Mouse (Mus musculus) testis, adult 2 months (tissue): ENCODE measurements around the gene Entpd1. TPM values are rescaled to one million over a fixed set of nuclear protein-coding genes. Genes with fewer than 3 reads are reported as not detected.

Experiments
- H3K27ac ChIP-seq: fragments of 200-500 bp; 2 replicates; pipeline ENCODE4 v1.5.1; 2012; ENCODE audit warnings: low read depth, low read length; ENCODE audit not compliant: control insufficient read depth, insufficient read depth
- H3K27me3 ChIP-seq: fragments of 200-500 bp; 2 replicates; pipeline ENCODE4 v1.6.1; 2012; ENCODE audit warnings: mild to moderate bottlenecking, low read length, moderate library complexity; ENCODE audit not compliant: control insufficient read depth, insufficient read depth
- H3K36me3 ChIP-seq: fragments of 200-500 bp; 2 replicates; pipeline ENCODE4 v1.6.1; 2012; ENCODE audit warnings: mild to moderate bottlenecking, low read length; ENCODE audit not compliant: control insufficient read depth, insufficient read depth
- H3K4me1 ChIP-seq: fragments of 200-500 bp; 2 replicates; pipeline ENCODE4 v1.6.1; 2012; ENCODE audit warnings: low read length; ENCODE audit not compliant: control insufficient read depth, insufficient read depth
- H3K4me3 ChIP-seq: fragments of 200-500 bp; 2 replicates; pipeline ENCODE4 v1.5.1; 2012; ENCODE audit warnings: low read depth, mild to moderate bottlenecking, low read length, moderate library complexity, mixed read lengths; ENCODE audit not compliant: control insufficient read depth
- CTCF ChIP-seq: fragments of 200-500 bp; IDR thresholded peaks from 2 replicates; pipeline ENCODE4 v1.5.1; 2012; ENCODE audit warnings: low read depth, mild to moderate bottlenecking, inconsistent platforms, low read length, moderate library complexity; ENCODE audit not compliant: control insufficient read depth, insufficient read depth, insufficient replicate concordance
- POLR2A ChIP-seq: fragments of 200-500 bp; IDR thresholded peaks from 2 replicates; pipeline ENCODE4 v1.6.1; 2012; ENCODE audit warnings: low read depth, mild to moderate bottlenecking, inconsistent platforms, low read length, moderate library complexity; ENCODE audit not compliant: control insufficient read depth
- polyA plus RNA-seq: library from polyadenylated mRNA; depleted of rRNA; stranded (reverse); fragments of >200 nt; gene quantifications from 2 replicates; pipeline ENCODE4 v1.2.3, GENCODE M21; 2012

The Entpd1 gene
- polyA plus RNA-seq, 1 experiment: 41.4 TPM

GRCm38 (mm10) chr19:40630096-40630495 is 17.9 kb downstream of the Entpd1 start:
- TF ChIP-seq POLR2A (no peak), CTCF (no peak)
- no peak overlapping the region for H3K27ac ChIP-seq
- no peaks in the 10 kb centered on the region for H3K4me1 ChIP-seq
- no peaks in the 10 kb centered on the region for H3K36me3 ChIP-seq
- no peaks in the 10 kb centered on the region for H3K27me3 ChIP-seq
- no peak overlapping the region for H3K4me3 ChIP-seq

GRCm38 (mm10) chr19:40630606-40631005 is 18.4 kb downstream of the Entpd1 start:
- Histone ChIP-seq H3K4me3 (no peak overlapping the region), H3K4me1 (no peaks in the 10 kb centered on the region), H3K27me3 (no peaks in the 10 kb centered on the region), H3K36me3 (no peaks in the 10 kb centered on the region), H3K27ac (no peak overlapping the region)
- no peak for TF ChIP-seq POLR2A
- TF ChIP-seq CTCF: no peak

GRCm38 (mm10) chr19:40632193-40632592 is 20.0 kb downstream of the Entpd1 start:
- Histone ChIP-seq H3K27me3 (no peaks in the 10 kb centered on the region), H3K4me1 (no peaks in the 10 kb centered on the region), H3K4me3 (no peak overlapping the region), H3K36me3 (no peaks in the 10 kb centered on the region), H3K27ac (no peak overlapping the region)
- TF ChIP-seq CTCF: no peak
- no peak for TF ChIP-seq POLR2A

GRCm38 (mm10) chr19:40632668-40633067 is 20.5 kb downstream of the Entpd1 start:
- Histone ChIP-seq H3K36me3 (no peaks in the 10 kb centered on the region), H3K27ac (no peak overlapping the region), H3K4me1 (no peaks in the 10 kb centered on the region), H3K4me3 (no peak overlapping the region), H3K27me3 (no peaks in the 10 kb centered on the region)
- TF ChIP-seq POLR2A: no peak
- no peak for TF ChIP-seq CTCF

GRCm38 (mm10) chr19:40633144-40633543 is 21.0 kb downstream of the Entpd1 start:
- no peak overlapping the region for H3K27ac ChIP-seq
- H3K27me3 ChIP-seq: no peaks in the 10 kb centered on the region
- no peak overlapping the region for H3K4me3 ChIP-seq
- no peaks in the 10 kb centered on the region for H3K4me1 ChIP-seq
- no peaks in the 10 kb centered on the region for H3K36me3 ChIP-seq
- no peak for TF ChIP-seq CTCF

- H3K4me1 ChIP-seq: no peaks in the 10 kb centered on the region
- H3K27me3 ChIP-seq: no peaks in the 10 kb centered on the region
- H3K4me3 ChIP-seq: no peak overlapping the region
- no peak overlapping the region for H3K27ac ChIP-seq
- TF ChIP-seq POLR2A (no peak), CTCF (no peak)
- no peaks in the 10 kb centered on the region for H3K36me3 ChIP-seq
Observed at GRCm38 (mm10) chr19:40637091-40637490, 24.9 kb downstream of the Entpd1 start.

- Histone ChIP-seq H3K36me3 (no peaks in the 10 kb centered on the region), H3K4me3 (no peak overlapping the region), H3K27me3 (no peaks in the 10 kb centered on the region), H3K27ac (no peak overlapping the region), H3K4me1 (no peaks in the 10 kb centered on the region)
- TF ChIP-seq CTCF: no peak
- no peak for TF ChIP-seq POLR2A
Observed at GRCm38 (mm10) chr19:40637601-40638000, 25.4 kb downstream of the Entpd1 start.

GRCm38 (mm10) chr19:40638582-40638981 is 26.4 kb downstream of the Entpd1 start:
- H3K4me3 ChIP-seq: no peak overlapping the region
- H3K27ac ChIP-seq: no peak overlapping the region
- H3K4me1 ChIP-seq: no peaks in the 10 kb centered on the region
- no peaks in the 10 kb centered on the region for H3K27me3 ChIP-seq
- no peaks in the 10 kb centered on the region for H3K36me3 ChIP-seq
- TF ChIP-seq POLR2A: no peak
- TF ChIP-seq CTCF: no peak
